Mouse (Mus musculus) stomach, embryonic 14.5 days (tissue): ENCODE measurements around the gene Syt14. TPM values are rescaled to one million over a fixed set of nuclear protein-coding genes. Genes with fewer than 3 reads are reported as not detected.

Experiments used
- ATAC-seq: fragments of 200-750 bp; cut with Nextera tagmentation; 2 replicates; pipeline ENCODE4 v1.8.0; 2017; ENCODE audit warnings: low read depth, moderate TSS enrichment; ENCODE audit not compliant: insufficient number of reproducible peaks, insufficient read depth, low FRiP score
- H3K27ac ChIP-seq: fragments of 300-500 bp; sonication (generic); 2 replicates; pipeline ENCODE4 v1.5.1; 2014; ENCODE audit warnings: mild to moderate bottlenecking, low read length, moderate library complexity, mixed read lengths
- H3K27me3 ChIP-seq: fragments of 300-500 bp; sonication (generic); 2 replicates; pipeline ENCODE4 v1.6.1; 2014; ENCODE audit warnings: low read length, control low read depth, mixed read lengths; ENCODE audit not compliant: control insufficient read depth, insufficient read depth
- H3K36me3 ChIP-seq: fragments of 300-500 bp; sonication (generic); 2 replicates; pipeline ENCODE4 v1.6.1; 2014; ENCODE audit warnings: mild to moderate bottlenecking, control low read depth, low read length, moderate library complexity, mixed read lengths; ENCODE audit not compliant: control insufficient read depth, insufficient read depth
- H3K4me1 ChIP-seq: fragments of 300-500 bp; sonication (generic); 2 replicates; pipeline ENCODE4 v1.6.1; 2014; ENCODE audit warnings: low read length, control low read depth, mixed read lengths; ENCODE audit not compliant: control insufficient read depth, insufficient read depth
- H3K4me2 ChIP-seq: fragments of 300-500 bp; sonication (generic); replicated peaks from 2 replicates; pipeline ENCODE4 v1.6.1; 2014; ENCODE audit warnings: low read depth, low read length, control low read depth
- H3K4me3 ChIP-seq: fragments of 300-500 bp; sonication (generic); 2 replicates; pipeline ENCODE4 v1.5.1; 2014; ENCODE audit warnings: low read depth, low read length, control low read depth
- H3K9ac ChIP-seq: fragments of 300-500 bp; sonication (generic); replicated peaks from 2 replicates; pipeline ENCODE4 v1.6.1; 2014; ENCODE audit warnings: low read depth, mild to moderate bottlenecking, control low read depth, low read length, moderate library complexity, mixed read lengths
- H3K9me3 ChIP-seq: fragments of 300-500 bp; sonication (generic); 2 replicates; pipeline ENCODE4 v1.6.1; 2016; ENCODE audit warnings: low read depth, low read length, control low read depth; ENCODE audit not compliant: control insufficient read depth
- WGBS: fragments of 180-500 bp; shearing (Covaris S2); extraction: QIAGEN DNeasy Blood & Tissue Kit; methylation state at CpG from one replicate; pipeline ENCODE4 v1.1.7; 2014; 5-methylcytosine and 5-hydroxymethylcytosine counted together
- polyA plus RNA-seq: library from polyadenylated mRNA; unstranded; fragments of >200 nt; fragmentation: Nextera tagmentation; extraction: Ambion mirVana; gene quantifications from 2 replicates; pipeline ENCODE4 v1.2.1, GENCODE M21; 2014

Gene Syt14
- polyA plus RNA-seq, 1 experiment from 2014 or later = 5.2 TPM

DNA sequence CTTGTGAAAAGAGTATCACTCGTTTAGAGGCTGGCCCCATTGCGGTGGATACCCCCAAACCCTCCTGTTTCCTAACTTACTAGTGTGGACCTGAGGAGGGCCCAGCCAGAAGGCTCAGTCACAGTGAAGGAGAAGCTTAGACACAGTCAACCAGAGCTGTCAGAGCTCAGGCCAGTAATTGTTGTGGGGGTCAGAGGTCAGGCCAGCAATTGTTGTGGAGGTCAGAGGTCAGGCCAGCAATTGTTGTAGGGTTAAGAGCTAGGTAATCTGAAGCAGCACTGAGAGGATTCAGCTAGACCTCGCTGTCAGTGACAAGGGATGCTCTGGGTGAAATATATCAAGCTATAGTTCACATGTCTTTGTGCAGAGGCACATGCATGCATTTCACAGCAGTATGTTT is 188.3 kb downstream of the Syt14 start:
- H3K4me1 ChIP-seq = peaks cover 24% of the 10 kb centered on the region
- no peak overlapping the region for H3K4me3 ChIP-seq
- 81% methylated on average over 3 of the region's 3 CpGs for WGBS
- ATAC-seq = no peak
- no peak overlapping the region for H3K9ac ChIP-seq
- no peak overlapping the region for H3K4me2 ChIP-seq
- H3K27me3 ChIP-seq = no peaks in the 10 kb centered on the region
- H3K27ac ChIP-seq = no peak overlapping the region
- H3K9me3 ChIP-seq = no peaks in the 10 kb centered on the region
- H3K36me3 ChIP-seq = peaks cover 52% of the 10 kb centered on the region

Other genes starting within 250 kb of the Syt14 start
- 21.5 and 27.2 TPM in 2 replicates for gene Sertad4, start 180.0 kb downstream of the Syt14 start, polyA plus RNA-seq
- gene Diexf, start 94.5 kb upstream of the Syt14 start, polyA plus RNA-seq = 10.6 and 10.9 TPM in 2 replicates
- gene Irf6, start 117.3 kb upstream of the Syt14 start, polyA plus RNA-seq = 56.6 and 61.0 TPM in 2 replicates
- 16.6 and 18.5 TPM in 2 replicates for gene A130010J15Rik, start 132.3 kb upstream of the Syt14 start, polyA plus RNA-seq
- gene Traf3ip3, start 165.9 kb upstream of the Syt14 start, polyA plus RNA-seq = 1.4 and 2.8 TPM in 2 replicates
- 9.7 and 13.7 TPM in 2 replicates for gene Lamb3, start 171.9 kb upstream of the Syt14 start, polyA plus RNA-seq
- gene Hsd11b1, start 228.3 kb upstream of the Syt14 start, polyA plus RNA-seq = 0.62 and 1.2 TPM in 2 replicates
- 26.4 and 26.5 TPM in 2 replicates for gene G0s2, start 237.4 kb upstream of the Syt14 start, polyA plus RNA-seq